Mouse (Mus musculus): ENCODE data around the gene Strap.
"Not testable (repeated sequence)": the region's sequence is repeated elsewhere in the genome, so short reads cannot be mapped to it uniquely, and the experiment has no call there.

Strap gene

DNA sequence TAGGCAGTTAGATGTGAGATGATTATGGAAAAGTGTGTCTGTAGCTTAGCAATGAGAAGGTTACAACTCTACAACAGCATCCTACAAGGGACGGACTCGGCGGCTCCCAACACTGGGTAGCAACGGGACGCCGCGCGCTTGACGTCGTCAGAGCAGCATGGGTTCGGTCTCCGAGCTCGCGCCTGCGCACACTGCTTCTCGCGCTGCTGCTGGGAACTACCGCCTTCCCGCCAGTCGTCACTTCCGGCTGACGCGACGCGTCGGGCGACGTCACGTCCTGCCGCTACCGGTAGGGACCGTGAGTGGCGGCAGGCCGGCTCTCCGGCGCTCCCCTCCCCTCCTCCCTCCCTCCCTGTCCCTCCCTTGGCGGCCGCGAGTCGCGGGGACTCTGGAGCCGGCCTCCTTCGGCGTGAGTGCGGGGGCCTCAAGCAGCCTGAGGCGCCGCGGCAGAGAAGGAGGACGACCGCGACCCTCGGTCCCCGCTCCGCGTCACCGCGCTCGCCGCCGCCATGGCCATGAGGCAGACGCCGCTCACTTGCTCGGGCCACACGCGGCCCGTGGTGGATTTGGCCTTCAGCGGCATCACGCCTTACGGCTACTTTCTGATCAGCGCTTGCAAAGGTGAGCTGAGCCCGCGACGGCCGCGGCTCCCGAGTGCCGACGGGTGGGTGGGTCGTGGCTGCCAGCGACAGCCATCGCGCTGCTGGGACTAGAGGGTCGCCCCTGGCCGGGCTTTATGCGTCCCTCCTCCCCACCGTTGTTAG is at the start of gene Strap:
Strap (plus strand) TSS at position 233 of the 764 bp plus-strand sequence.
- peak; percentile 94 for DNase-seq

DNA sequence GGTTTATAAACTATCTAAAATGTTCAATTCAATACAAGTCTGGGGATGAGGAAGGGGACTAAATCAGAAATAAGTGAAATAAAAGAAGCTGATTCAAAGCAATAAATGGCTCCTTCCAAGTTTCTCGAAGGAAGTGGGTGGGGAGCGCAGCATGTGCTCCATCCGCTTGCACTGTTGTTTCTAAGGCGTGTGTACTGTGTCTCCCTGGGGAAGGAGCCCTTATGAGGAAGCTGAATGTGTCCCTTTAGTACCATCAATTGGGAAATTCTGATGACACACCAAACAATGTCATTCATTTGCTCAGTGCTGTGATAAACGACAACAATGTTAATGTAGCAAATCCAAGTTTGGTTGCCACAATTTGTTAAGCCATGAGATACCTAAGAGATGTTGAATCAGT is 47.2 kb upstream of the Strap start:
- no peak for DNase-seq

DNA sequence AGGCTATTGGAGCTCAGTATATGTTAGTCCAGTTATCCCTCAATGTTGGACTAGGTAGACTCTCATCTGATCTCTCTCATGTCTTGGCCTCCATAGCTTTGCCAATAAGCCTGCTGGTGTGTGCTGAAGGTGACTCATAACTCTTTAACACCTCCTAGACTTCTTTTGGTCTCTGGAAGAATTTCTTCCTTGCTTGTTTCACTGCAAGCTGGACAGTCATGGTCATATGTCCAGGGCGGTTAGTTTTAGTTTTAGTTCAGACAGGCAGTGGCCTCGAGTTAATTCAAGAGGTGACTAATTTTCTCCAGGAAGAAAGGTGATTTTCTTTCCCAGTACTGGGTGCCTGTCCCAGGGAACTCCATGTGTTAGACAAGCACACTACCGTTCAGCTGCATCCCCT is 46.8 kb upstream of the Strap start:
- DNase-seq = no peak

DNA sequence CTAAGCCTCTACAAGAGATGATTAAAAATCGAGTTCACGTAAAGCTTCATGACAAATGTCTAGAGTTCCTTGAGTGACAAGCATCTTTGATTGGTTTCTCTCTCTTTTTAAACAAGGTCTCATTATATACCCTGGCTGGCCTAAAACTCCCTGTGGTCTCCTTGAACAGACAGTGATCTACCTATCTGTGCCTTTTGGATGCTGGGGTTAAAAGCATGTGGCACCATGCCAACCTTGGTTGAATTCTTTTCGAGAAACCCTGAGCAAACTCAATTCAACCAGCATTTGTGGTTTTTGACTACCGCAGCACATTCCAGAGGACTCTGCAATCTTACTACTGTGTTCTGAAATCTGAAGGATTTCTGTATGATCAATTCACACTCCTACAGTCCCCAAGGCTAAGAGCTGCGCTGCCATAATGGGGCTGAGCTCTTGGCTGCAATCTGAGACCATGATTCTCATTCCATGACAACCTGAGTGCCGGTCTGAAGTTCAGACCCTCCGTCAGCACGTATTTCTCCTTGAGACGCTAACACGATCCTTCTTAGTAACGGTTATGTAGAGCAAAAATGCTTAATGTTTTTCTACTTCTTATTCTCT is 46.3 kb upstream of the Strap start:
- DNase-seq = no peak

DNA sequence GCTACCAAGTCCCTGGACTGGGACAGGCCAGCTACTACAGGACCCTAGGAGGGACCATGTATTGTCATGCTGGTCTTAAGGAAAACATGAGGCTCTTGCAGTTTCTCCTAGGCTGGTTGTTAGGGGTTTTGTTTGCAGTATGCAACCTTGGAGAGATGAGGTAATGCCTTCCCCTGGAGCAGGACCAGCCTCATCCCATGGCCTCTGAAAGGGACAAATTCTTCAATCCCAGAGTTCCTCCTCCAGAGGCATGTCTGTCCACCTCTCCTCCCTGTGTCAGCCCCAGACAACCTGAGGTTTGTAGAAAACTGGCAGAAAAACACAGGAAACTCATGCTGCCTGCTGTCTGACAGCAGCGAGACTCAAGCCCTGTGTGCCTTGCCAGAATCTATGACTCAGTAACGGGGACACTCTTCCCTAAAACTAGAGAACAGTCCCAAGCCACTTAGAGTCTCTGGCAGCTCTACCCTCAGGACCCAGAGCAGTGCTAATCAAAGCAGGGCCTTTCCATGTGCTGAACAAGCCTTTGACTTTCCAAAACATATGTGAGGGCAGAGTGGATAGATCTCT is 44.2 kb upstream of the Strap start:
- DNase-seq = no peak

DNA sequence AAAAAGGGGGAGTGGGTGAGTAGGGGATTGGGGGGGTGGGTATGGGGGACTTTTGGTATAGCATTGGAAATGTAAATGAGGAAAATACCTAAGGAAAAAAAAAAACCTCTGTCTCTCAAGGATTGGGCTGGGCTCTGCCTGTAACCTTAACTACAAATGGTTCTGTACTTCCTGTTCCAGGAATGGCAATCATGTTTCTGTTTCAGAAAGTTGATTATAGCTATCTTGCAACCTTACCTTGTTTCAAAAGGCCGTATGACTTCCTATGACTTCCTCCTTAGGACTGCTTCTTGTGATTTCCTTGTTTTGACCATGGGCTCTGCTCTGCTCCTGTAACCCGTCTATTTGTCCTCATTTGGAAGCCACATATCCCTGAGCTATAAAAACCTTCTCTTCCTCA is 40.6 kb upstream of the Strap start:
- no peak for DNase-seq

DNA sequence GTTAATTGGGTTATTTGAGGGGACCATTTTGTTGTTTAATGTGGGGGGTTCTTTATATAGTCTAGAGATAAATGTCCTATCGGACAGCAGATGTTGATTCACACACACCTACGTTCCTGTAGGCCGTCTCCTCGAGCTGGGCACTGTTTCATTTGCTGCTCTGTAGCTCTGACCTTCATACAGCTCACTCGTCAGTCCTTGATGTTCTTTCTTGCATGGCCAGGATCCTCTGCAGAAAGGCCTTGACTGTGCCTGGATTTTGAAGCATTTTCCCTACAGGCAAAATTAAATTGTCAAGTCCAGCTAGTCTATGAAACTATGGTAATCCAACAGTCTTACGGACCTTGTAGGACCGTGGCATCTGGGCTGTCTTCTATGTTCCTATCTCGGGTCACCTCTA is 39.8 kb upstream of the Strap start:
- DNase-seq = no peak

DNA sequence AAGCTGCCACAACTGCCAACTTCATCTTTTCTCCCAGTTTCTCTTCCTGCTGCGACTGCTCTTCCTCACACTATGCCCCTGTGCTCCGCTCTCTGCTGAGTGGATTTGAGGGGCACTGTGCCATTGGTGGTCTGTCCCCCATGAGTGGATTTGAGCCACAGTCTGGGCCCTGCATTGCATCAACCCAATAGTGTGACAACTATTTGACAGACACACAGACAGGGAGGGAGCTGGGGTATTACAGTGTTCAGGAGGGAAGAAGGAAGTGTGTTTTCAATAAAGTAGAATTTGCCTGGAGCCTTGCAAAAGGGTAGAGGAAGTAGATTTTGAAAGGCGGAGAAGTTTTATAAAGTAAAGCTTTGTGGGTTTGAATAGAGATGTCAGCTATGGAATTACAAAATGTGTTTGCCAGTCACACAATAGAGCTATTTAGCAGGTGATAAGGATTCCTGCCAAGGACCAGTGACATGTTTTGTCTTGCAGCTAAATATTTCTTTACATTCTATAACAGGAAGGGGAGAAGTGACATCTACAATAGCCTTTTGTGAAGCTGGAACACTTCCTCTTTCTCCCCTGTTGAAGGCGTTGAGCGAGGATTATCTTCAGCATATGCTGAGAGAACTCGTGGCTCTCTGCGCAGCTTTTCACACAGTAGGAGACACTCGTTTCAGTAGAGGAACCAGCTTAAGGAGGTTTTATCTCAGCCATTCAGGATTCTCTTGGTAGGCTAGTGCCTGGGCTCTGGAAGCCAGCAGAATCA is 38.3 kb upstream of the Strap start:
- DNase-seq = no peak

DNA sequence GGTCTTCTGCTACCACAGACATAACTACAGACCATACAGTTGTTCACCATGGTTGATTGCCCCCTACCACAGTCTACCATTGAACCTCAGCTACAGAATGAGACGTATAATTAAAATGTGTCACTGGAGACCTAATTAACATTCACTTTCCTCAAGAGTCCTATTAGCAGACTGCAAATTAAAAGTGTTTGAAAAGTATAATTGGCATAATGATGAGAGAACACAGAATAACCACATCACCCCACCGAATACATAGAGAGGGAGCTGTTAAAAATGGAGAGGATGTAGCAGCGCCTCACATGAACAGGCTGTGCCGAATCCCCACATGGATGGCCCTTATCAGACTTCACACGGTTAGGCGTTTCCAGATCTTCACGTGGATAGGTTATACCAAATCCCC is 35.4 kb upstream of the Strap start:
- DNase-seq = no peak

DNA sequence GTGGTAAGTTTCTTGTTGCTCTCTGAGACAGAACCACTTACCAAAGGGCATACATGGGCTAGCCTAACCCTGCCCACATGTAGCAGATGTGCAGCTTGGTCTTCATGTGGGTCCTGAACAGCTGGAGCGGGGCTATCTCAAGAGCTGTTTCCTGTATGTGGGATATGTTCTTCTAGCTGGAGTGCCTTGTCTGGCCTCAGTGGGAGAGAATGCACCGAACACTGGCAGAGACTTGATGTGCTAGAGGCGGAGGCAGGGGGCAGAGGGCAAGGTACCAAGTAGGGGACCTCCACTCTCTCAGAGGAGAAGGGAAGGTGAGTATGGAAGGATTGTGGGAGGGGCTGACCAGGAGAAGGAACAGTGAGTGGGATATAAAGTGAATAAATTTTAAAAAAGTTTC is 32.7 kb upstream of the Strap start:
- no peak for DNase-seq

DNA sequence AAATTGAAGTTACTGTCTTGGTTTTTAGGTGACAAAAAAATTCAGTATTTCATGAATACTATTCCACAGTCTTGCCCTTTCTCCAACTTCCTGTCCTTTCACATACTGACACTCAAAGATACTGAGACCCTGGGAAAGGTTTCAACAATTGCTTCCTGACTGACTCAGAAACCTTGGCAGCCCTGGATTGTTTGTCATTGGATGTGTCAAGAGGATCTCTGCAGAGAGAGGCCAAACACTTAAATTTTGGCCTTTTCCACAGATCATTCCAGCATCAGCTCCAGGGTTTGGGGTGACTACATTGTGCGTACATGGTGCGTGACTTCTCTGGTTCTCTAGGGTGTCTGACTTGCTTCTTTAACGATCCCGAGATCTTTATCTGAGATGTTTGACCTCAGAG is 32.0 kb upstream of the Strap start:
- DNase-seq = no peak

DNA sequence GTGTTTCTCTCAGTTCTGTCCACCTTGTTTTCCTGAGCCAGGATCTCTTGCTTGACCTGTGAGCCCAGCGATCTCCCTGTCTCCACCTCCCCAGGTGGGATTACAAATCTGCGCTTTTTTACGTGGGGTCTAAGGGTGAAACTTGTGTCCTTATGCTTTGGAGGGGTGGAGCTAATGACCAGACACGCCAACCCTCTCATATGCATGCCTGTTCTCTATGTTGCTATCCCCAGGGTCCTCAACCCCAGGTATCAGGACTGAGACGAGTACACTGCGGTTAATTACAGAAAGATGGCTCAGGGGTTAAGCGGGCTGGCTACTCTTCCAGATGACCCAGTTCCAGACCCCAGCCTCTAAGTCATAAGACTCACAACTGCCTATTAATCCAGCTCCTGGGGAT is 31.4 kb upstream of the Strap start:
- DNase-seq = no peak

DNA sequence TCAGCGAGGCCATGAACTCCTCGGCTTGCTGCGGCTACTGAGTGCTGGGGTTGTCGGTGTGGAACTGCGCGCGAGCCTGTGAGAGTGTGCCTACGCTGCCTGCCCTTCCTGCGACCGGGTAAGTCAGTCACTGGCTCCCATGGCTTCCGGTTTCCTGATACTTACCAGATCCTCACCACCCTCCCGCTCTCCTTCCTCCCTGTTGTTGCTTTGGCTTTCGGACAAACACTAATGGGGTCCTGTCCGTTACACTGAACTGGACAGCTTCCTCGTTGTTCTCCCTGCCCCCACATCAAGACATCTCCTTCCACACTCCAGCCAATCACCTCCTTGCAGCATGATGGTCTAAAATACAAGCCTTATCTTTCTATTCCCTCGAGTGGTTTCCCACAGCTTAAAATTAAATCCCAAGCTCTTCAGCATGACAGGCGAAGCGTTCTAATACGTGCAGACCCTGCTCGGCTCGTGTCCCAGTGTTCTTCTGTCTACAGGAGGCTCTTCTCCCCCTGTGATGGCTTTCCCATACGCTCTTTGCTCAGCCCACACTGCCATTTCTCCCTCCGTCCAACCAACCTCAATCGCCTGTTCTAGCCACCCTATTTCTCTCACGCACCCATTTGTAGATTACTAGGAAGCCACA is 30.5 kb upstream of the Strap start:
- DNase-seq = peak; percentile 4

DNA sequence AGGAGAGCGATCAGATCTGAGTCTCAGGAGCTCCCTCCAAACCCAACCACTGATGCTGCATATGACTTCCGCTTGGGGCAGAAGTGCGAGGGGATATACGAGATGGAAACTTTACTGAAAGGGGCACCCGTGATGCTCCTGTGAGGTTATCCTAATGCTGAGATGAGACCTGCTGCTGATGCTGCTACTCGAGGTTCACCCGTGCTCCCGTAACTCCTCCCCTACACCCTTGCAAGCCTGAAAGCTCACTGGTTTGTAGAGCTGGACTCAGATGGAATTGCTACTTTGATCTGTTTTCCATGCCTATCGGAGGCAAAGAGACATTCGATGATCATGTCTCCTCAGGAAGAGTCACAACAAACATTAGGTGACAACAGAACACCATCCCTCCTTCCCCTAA is 28.7 kb upstream of the Strap start:
- no peak for DNase-seq

DNA sequence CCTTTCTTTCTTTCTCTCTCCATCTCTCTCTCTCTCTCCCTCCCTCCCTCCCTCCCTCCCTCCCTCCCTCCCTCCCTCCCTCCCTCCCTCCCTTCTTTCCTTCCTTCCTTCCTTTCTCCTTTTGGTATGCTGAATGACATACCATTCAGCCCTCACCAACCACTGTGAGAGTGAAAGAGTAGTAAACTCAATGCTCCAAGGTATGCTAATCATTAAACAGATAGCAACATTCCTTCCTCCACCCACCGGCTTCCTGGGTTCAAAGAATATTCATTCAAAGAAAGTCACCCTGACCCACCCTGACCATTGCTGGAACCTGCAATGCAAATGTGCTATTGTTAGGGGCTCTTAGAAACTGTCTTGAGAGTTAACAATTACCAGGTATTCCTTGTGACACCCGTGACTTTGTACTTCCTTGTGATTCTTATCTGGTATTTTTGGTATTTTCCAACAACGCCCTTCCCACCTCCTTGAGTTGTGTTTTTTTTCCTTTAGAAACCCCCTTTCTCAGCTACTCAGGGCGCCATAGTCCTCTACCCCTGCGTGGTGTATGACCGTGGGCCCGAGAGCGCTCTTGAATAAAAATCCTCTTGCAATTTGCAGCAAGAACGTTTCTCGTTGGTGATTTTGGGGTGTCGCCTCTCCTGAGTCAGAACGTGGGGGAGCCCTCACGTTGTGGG is 26.0 kb upstream of the Strap start:
- DNase-seq = not testable (repeated sequence)

DNA sequence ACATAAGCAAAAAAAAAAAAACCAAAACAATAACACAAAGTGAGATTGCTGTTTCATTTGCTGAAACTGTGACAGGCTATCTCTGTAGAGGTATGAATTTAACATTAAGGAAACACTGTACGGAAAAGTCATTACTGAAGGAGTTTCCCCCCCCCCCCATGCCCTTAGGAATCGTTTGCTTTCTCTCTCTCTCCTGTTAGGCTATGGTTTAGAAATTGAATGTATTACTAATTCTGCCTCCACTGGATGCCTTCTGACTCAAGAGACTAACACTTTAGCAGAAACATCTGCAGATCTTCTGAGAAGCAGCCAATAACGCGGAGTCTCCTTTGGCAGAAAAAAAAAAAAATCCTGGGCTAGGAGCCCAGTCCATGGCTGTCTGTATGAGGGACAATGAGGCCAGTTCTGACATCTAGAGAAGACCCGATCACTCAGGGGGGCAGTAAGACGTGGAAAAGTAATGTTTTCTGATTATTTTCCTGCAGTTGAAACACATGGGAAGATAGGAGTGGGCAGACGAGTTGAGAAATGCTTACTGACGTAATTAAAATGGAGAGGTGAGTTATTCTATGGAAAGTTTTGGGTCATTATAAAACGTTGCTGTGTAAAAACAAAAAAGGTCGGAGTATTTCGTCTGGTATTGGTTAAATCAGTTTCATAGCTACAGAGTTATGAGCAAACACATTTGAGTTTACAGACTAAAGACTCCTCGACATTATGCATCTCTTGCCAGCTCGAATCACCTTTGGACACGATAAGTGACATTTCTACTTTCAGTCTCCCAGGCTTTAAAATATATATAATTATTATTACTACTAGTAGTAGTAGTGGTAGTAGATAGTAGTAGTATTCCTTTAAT is 24.5 kb upstream of the Strap start:
- DNase-seq = no peak

DNA sequence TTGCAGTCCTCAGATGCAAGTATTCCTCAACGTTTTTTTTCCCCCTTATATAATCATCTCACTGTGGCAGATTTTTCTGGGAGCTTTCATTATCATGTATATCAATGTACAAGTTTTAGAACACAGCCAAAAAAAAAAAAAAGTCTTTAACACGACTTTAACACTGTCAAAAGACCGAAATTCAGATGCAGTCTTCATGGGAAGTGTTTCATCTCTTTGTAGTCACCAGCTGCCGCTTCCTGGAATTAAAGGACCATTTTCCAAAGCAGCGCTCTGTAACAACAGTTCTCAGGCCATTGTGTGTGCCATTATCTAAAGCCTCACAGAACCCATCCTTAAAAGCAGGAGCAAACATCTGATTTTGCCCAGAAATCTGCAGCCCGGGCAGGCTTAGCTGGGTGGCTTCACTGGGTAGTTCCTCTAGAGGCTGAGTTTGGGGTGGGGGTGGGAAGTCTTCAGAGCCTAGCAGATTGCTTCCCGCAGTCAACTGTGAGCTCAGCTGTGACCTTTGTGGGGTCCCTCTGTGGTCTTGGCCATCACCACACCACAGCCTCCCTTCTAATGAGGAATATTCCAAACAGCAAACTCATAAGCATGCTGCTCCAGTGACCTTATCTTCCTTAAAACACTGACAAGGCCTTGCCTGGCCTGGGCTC is 22.1 kb upstream of the Strap start:
- no peak for DNase-seq

DNA sequence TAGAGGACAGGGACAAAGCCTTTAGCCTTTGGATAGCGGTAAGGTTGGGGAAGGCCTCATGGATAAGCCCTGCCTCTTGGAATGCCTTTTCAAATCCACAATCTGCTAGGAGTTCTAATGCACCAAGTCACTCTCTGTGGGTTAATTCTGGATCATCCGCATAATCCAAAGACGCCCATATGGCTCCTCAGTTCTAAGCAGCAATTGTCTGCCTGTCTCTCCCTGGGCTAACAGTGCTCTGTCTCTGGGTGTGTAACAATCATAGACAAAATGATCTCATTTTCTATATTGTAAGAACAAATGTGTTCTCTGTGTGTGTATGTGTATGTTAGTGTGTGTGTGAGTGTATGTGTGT is 21.6 kb upstream of the Strap start:
- DNase-seq = no peak

DNA sequence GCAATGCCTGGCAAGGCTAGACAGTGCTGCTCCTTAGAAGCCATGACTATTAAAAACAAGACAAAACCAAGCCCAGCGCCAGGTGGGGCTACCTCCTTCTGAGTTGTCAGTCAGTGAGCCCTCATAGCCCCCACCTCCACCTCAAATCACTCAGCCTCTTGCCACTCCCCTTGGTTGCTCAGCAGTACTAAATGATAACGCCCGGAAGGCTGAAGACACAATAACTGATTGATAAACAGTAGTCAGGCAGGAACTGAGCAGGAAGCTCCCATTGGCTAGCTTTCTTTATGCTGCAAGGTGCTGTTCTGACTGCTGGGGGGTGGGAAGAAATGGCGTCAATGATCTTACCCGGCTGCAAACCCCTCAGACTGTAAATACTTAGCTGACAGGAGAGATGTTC is 18.1 kb upstream of the Strap start:
- no peak for DNase-seq

DNA sequence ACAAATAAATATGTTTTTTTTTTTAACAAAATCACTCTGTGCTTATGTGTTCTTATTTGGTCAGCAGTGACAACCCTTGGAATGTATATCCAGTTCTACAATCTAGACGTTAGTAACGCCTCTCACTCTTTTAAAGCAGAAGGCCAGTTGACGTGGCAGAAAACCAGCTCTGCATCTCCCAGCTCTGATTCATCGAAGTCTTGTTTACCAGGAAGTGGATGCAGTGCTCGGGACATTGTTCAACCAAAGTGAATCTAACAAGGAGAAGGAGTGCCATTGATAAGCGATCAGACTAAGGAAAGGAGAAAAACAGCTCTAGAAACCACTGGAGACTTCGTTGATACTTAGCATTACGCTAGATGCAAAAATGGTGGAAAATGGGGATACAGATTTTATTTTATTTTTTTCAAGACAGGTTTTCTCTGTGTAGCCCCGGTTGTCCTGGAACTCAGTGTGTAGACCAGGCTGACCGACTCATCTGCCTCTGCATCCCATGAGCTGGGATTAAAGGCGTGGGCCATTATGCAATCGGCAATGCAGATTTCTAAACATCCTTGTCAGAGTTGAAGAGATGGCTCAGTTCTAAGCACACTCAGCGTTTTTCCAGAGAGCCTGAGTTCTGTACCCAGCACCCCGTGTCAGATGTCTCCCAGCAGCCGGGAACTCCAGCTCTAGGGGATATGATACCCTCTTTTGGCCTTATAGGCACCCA is 12.5 kb upstream of the Strap start:
- DNase-seq = no peak

DNA sequence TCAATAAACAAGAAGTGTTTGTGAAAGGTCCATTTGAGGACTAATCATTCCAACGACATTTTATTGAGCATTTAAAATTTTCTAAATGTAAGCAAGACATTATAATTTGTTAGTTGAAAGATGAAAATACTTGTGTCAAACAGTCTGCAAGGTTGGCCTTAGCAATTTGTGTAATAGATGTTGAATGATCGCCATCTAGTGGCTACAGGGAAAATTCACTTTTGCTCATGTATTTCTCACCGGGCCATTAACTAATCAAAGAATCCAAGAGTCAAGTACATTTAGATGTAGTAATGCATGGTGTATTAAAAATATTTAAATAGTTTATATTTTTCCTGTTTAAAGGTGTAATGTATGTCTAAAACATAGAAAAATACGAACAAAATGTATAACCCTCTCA is 11.0 kb upstream of the Strap start:
- DNase-seq = peak; percentile 12
